10 mouse cellular contexts compared by ENCODE assay signal in the genomic region with DNA sequence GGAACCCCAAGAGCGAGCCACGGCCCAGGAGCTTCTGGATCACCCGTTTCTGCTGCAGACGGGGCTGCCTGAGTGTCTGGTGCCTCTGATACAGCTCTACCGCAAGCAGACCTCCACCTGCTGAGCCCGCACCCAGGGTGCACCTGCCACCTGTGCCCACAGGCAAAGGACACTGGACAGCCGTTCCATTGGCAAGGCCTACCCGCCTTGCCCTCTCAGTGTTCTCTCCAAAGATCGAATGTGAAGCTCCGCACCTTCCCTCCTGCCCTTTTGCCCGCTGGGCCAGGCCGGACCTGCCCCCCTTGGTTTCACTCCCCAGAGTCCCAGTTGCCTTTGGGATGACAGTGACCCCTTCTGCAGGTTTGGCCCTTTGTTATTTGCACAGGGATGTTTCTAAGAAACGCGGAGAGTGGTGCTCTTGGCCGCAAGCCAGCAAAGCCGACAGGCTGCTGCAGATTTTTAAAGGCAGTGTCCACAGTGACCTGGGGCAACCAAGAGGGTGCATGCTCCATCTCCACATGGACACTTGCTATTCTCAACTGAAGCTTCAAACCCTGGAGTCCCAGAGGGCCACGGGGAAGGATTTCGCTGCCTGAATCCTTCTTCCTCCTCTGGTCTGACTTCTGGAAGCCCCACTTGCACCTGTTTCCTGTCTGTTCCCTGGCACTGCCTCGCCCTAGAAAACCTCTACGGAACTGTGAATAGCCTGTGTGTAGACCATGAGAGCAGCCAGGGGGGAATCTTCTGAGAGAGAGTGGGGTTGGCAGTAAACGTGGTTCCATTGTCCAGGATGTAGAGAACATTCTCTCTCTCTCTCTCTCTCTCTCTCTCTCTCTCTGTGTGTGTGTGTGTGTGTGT. TPM values are rescaled to one million over a fixed set of nuclear protein-coding genes. Genes with fewer than 3 reads are reported as not detected.
A peak's percentile ranks its signal among the peaks of the same experiment; 100 is the strongest.
DNase-seq lines count a peak whose midpoint lies in the region; ATAC-seq lines count a peak whose summit lies in the region.
"Had no signal": no experiment of that assay in that cellular context is flagged by ENCODE, and none has a peak within 500 bp of the region (broad histone marks: within the 10 kb centered on the region; RNA-seq: fewer than 3 reads in every experiment).

No protein-coding gene starts in this region.

- intact Hi-C loops in heart, postnatal 25 days (cut with DNase I): loop anchor here (5.0 kb wide), 1 partner anchor 209 kb away; no protein-coding TSS in a partner anchor

- H3K4me1 ChIP-seq in heart, embryonic 14.5 days (ENCODE audit: control insufficient read depth in 2 of 2, insufficient read depth in 2 of 2, low read length in 2 of 2): peaks cover 29 to 35% of the 10 kb centered on the region in 2 experiments
- H3K4me1 ChIP-seq in hindbrain, embryonic 16.5 days (ENCODE audit: control insufficient read depth, insufficient read depth, low read depth, low read length): peaks cover 16% of the 10 kb centered on the region

- 37% methylated on average over 21 of the region's 21 CpGs for WGBS in heart, embryonic 14.5 days
- WGBS in hindbrain, embryonic 16.5 days: 44% methylated on average over 21 of the region's 21 CpGs

- H3K4me2 ChIP-seq in heart, embryonic 14.5 days (ENCODE audit: low read length): 0 out of 2 replicates have a peak overlapping the region, but pooled peaks have one; percentile 6
- H3K4me2 ChIP-seq in hindbrain, embryonic 16.5 days (ENCODE audit: low read length): no peak overlapping the region
- H3K4me2 ChIP-seq: midbrain, embryonic 13.5 days had no signal

- no peak overlapping the region for H3K9ac ChIP-seq in heart, embryonic 14.5 days (ENCODE audit: low read length)
- H3K9ac ChIP-seq in hindbrain, embryonic 16.5 days (ENCODE audit: low read depth, low read length): no peak overlapping the region
- H3K9ac ChIP-seq: midbrain, embryonic 13.5 days had no signal

- no peak overlapping the region for H3K4me3 ChIP-seq in heart, embryonic 14.5 days (ENCODE audit: control insufficient read depth in 1 of 2, insufficient read depth in 1 of 2, low read depth in 1 of 2, low read length in 2 of 2)
- H3K4me3 ChIP-seq in hindbrain, embryonic 16.5 days (ENCODE audit: low read length): no peak overlapping the region
- H3K4me3 ChIP-seq: midbrain, embryonic 13.5 days had no signal

- no peak for ATAC-seq in heart, embryonic 14.5 days (ENCODE audit: insufficient number of reproducible peaks, insufficient read depth, low FRiP score, low read depth)
- ATAC-seq in hindbrain, embryonic 16.5 days: no peak

- no peak overlapping the region for H3K27ac ChIP-seq in heart, embryonic 14.5 days (replicated peaks in 1 of 2; ENCODE audit: control insufficient read depth in 1 of 2, insufficient read depth in 1 of 2, low read depth in 2 of 2, low read length in 2 of 2)
- H3K27ac ChIP-seq in hindbrain, embryonic 16.5 days (ENCODE audit: low read depth, low read length): no peak overlapping the region
- H3K27ac ChIP-seq: midbrain, embryonic 13.5 days had no signal

- DNase-seq in adrenal gland, adult 2 months: peak; percentile 50
- DNase-seq in adrenal gland, adult 18-20 months (ENCODE audit: low spot score in 2 of 2): no peak
- no peak for DNase-seq in heart, postnatal 25 days (ENCODE audit: low spot score)
- peak; percentile 75 for DNase-seq in testis, postnatal 10 days (ENCODE audit: low spot score)
- no peak for DNase-seq in testis, postnatal 14 days (ENCODE audit: low spot score)
- DNase-seq in yolk sac, embryonic 10.5 days (ENCODE audit: low spot score): peak; percentile 73
- DNase-seq: left cerebral cortex, postnatal 4 days had no signal

- no peaks in the 10 kb centered on the region for H3K9me3 ChIP-seq in heart, embryonic 14.5 days (ENCODE audit: control insufficient read depth, low read length)
- H3K9me3 ChIP-seq in hindbrain, embryonic 16.5 days (ENCODE audit: control insufficient read depth, low read length): no peaks in the 10 kb centered on the region
- H3K9me3 ChIP-seq: midbrain, embryonic 13.5 days had no signal

- H3K36me3 ChIP-seq in heart, embryonic 14.5 days (ENCODE audit: control insufficient read depth, insufficient read depth, low read length): peaks cover 6% of the 10 kb centered on the region; the same call in 1 of the 2 replicates
- peaks cover 7% of the 10 kb centered on the region; the same call in 1 of the 2 replicates for H3K36me3 ChIP-seq in hindbrain, embryonic 16.5 days (ENCODE audit: control insufficient read depth, insufficient read depth, low read length)
- H3K36me3 ChIP-seq: midbrain, embryonic 13.5 days had no signal

- peaks cover 30% of the 10 kb centered on the region for H3K27me3 ChIP-seq in heart, embryonic 14.5 days (ENCODE audit: control insufficient read depth, insufficient read depth, low read length)
- H3K27me3 ChIP-seq in hindbrain, embryonic 16.5 days (replicated peaks; ENCODE audit: control insufficient read depth, insufficient read depth, low read length): peaks cover 44% of the 10 kb centered on the region

RNA-seq across cellular contexts. Expression of gene Ankrd63, which starts 7.1 kb away (rescaled TPM):
- under 1 TPM; 0.14 to 0.35 TPM for total RNA-seq in adrenal gland, adult 2 months (2021)
- polyA plus RNA-seq in adrenal gland, adult 2 months (2012; rRNA removed): 0.26 and 0.29 TPM in 2 replicates
- total RNA-seq in adrenal gland, adult 18-20 months (2021): under 1 TPM; 0.06 to 0.40 TPM
- 2.1 and 3.0 TPM in 2 replicates for polyA plus RNA-seq in heart, embryonic 14.5 days (2014; fragmentation: Nextera tagmentation; extraction: Ambion mirVana)
- total RNA-seq in heart, postnatal 25 days (2021): 1 to 10 TPM; 1.8 to 3.0 TPM
- 0.03 TPM in 1 of 2 replicates, not detected in the other for polyA plus RNA-seq in hindbrain, embryonic 16.5 days (2015; fragmentation: Nextera tagmentation; extraction: Ambion mirVana)

RNA-seq across cellular contexts. Expression of gene Plcb2, which starts 31.6 kb away (rescaled TPM):
- total RNA-seq in adrenal gland, adult 2 months (2021): 1 to 10 TPM; 1.6 to 2.4 TPM
- polyA plus RNA-seq in adrenal gland, adult 2 months (2012; rRNA removed): 0.97 and 1.4 TPM in 2 replicates
- total RNA-seq in adrenal gland, adult 18-20 months (2021): 1 to 10 TPM; 2.5 to 2.8 TPM
- polyA plus RNA-seq in heart, embryonic 14.5 days (2014; fragmentation: Nextera tagmentation; extraction: Ambion mirVana): 2.0 and 2.6 TPM in 2 replicates
- total RNA-seq in heart, postnatal 25 days (2021): 1 to 10 TPM; 1.9 to 2.8 TPM
- polyA plus RNA-seq in hindbrain, embryonic 16.5 days (2015; fragmentation: Nextera tagmentation; extraction: Ambion mirVana): 0.88 and 1.1 TPM in 2 replicates

RNA-seq across cellular contexts. Expression of gene Pak6, which starts 33.6 kb away (rescaled TPM):
- 10 to 100 TPM; 12.0 to 22.5 TPM for total RNA-seq in adrenal gland, adult 2 months (2021)
- polyA plus RNA-seq in adrenal gland, adult 2 months (2012; rRNA removed): 35.3 and 38.7 TPM in 2 replicates
- total RNA-seq in adrenal gland, adult 18-20 months (2021): 10 to 100 TPM; 11.5 to 19.4 TPM
- 8.3 and 8.6 TPM in 2 replicates for polyA plus RNA-seq in heart, embryonic 14.5 days (2014; fragmentation: Nextera tagmentation; extraction: Ambion mirVana)
- 1 to 10 TPM; 6.4 to 9.9 TPM for total RNA-seq in heart, postnatal 25 days (2021)
- 45.0 and 53.9 TPM in 2 replicates for polyA plus RNA-seq in hindbrain, embryonic 16.5 days (2015; fragmentation: Nextera tagmentation; extraction: Ambion mirVana)

RNA-seq across cellular contexts. Expression of gene Inafm2, which starts 48.9 kb away (rescaled TPM):
- 10 to 100 TPM; 30.0 to 45.0 TPM for total RNA-seq in adrenal gland, adult 2 months (2021)
- 22.1 and 31.3 TPM in 2 replicates for polyA plus RNA-seq in adrenal gland, adult 2 months (2012; rRNA removed)
- total RNA-seq in adrenal gland, adult 18-20 months (2021): 10 to 100 TPM; 35.2 to 40.1 TPM
- 64.4 and 68.0 TPM in 2 replicates for polyA plus RNA-seq in heart, embryonic 14.5 days (2014; fragmentation: Nextera tagmentation; extraction: Ambion mirVana)
- 10 to 100 TPM; 26.7 to 32.4 TPM for total RNA-seq in heart, postnatal 25 days (2021)
- polyA plus RNA-seq in hindbrain, embryonic 16.5 days (2015; fragmentation: Nextera tagmentation; extraction: Ambion mirVana): 20.2 and 20.4 TPM in 2 replicates

Comparison
In these comparisons a context has a peak if more than half of its experiments do, and no peak if none do; other contexts are left out.
1. DNase-seq: peak in adrenal gland, adult 2 months (single experiment), testis, postnatal 10 days (single experiment) and yolk sac, embryonic 10.5 days (single experiment); none in adrenal gland, adult 18-20 months (0 of 2), heart, postnatal 25 days (single experiment) and testis, postnatal 14 days (single experiment).